Mouse (Mus musculus): ENCODE measurements at regions not wholly inside any gene's neighbourhood (a gene's known extent, or its start where the extent isn't known, plus 50 kb on each side); places are given as distances from the start of the nearest gene placed in this dataset.

GRCm38 (mm10) chr8:44786740-44787139 is 148.5 kb upstream of the Fat1 start:
- Histone ChIP-seq H3K4me3 (ENCODE audit: insufficient read depth, low read depth, low read length) (no peak overlapping the region), H3K4me1 (ENCODE audit: control insufficient read depth, insufficient read depth, low read length) (no peaks in the 10 kb centered on the region), H3K36me3 (ENCODE audit: control insufficient read depth, insufficient read depth, low read length) (no peaks in the 10 kb centered on the region), H3K27me3 (replicated peaks; ENCODE audit: control insufficient read depth, insufficient read depth, low read length) (no peaks in the 10 kb centered on the region), H3K27ac (ENCODE audit: insufficient read depth, low read depth, low read length) (no peak overlapping the region)
- whole genome bisulfite sequencing: 41% methylated on average over 5 of the region's 5 CpGs
- TF ChIP-seq POLR2A (IDR thresholded peaks at IDR 0.05; ENCODE audit: low read depth, low read length) (no peak), CTCF (conservative IDR thresholded peaks at IDR 0.05; ENCODE audit: insufficient read depth, insufficient read length, low read depth, low read length) (no peak)
- DNase-seq: no peak

- no peak overlapping the region for H3K4me3 ChIP-seq (ENCODE audit: insufficient read depth, low read depth, low read length)
- TF ChIP-seq POLR2A (IDR thresholded peaks at IDR 0.05; ENCODE audit: low read depth, low read length): no peak
- TF ChIP-seq CTCF (conservative IDR thresholded peaks at IDR 0.05; ENCODE audit: insufficient read depth, insufficient read length, low read depth, low read length): no peak
- WGBS: 82% methylated on average over 3 of the region's 3 CpGs
- no peak overlapping the region for H3K27ac ChIP-seq (ENCODE audit: insufficient read depth, low read depth, low read length)
- no peak for DNase-seq
- H3K36me3 ChIP-seq (ENCODE audit: control insufficient read depth, insufficient read depth, low read length): no peaks in the 10 kb centered on the region
- no peaks in the 10 kb centered on the region for H3K4me1 ChIP-seq (ENCODE audit: control insufficient read depth, insufficient read depth, low read length)
- H3K27me3 ChIP-seq (replicated peaks; ENCODE audit: control insufficient read depth, insufficient read depth, low read length): no peaks in the 10 kb centered on the region
Measured at GRCm38 (mm10) chr8:44788290-44788689, 147.0 kb upstream of the Fat1 start.

GRCm38 (mm10) chr8:44799513-44799912 is 135.7 kb upstream of the Fat1 start:
- Histone ChIP-seq H3K27ac (ENCODE audit: insufficient read depth, low read depth, low read length) (no peak overlapping the region), H3K27me3 (replicated peaks; ENCODE audit: control insufficient read depth, insufficient read depth, low read length) (no peaks in the 10 kb centered on the region), H3K4me3 (ENCODE audit: insufficient read depth, low read depth, low read length) (no peak overlapping the region), H3K4me1 (ENCODE audit: control insufficient read depth, insufficient read depth, low read length) (peaks cover 24% of the 10 kb centered on the region), H3K36me3 (ENCODE audit: control insufficient read depth, insufficient read depth, low read length) (no peaks in the 10 kb centered on the region)
- 74% methylated on average over 3 of the region's 3 CpGs for WGBS
- TF ChIP-seq POLR2A (IDR thresholded peaks at IDR 0.05; ENCODE audit: low read depth, low read length): no peak
- TF ChIP-seq CTCF (conservative IDR thresholded peaks at IDR 0.05; ENCODE audit: insufficient read depth, insufficient read length, low read depth, low read length): no peak
- DNase-seq: no peak

GRCm38 (mm10) chr8:44800827-44801273 is 134.4 kb upstream of the Fat1 start:
- WGBS: 8% methylated on average over 6 of the region's 6 CpGs
- no peak for TF ChIP-seq CTCF (conservative IDR thresholded peaks at IDR 0.05; ENCODE audit: insufficient read depth, insufficient read length, low read depth, low read length)
- Histone ChIP-seq H3K36me3 (ENCODE audit: control insufficient read depth, insufficient read depth, low read length) (no peaks in the 10 kb centered on the region), H3K27ac (ENCODE audit: insufficient read depth, low read depth, low read length) (peak overlapping the region; percentile 96), H3K4me3 (ENCODE audit: insufficient read depth, low read depth, low read length) (no peak overlapping the region), H3K27me3 (replicated peaks; ENCODE audit: control insufficient read depth, insufficient read depth, low read length) (no peaks in the 10 kb centered on the region), H3K4me1 (ENCODE audit: control insufficient read depth, insufficient read depth, low read length) (peaks cover 24% of the 10 kb centered on the region)
- DNase-seq: peak; percentile 92

GRCm38 (mm10) chr8:44801604-44802206 is 133.5 kb upstream of the Fat1 start:
- Histone ChIP-seq H3K4me3 (ENCODE audit: insufficient read depth, low read depth, low read length) (no peak overlapping the region), H3K27me3 (replicated peaks; ENCODE audit: control insufficient read depth, insufficient read depth, low read length) (no peaks in the 10 kb centered on the region), H3K36me3 (ENCODE audit: control insufficient read depth, insufficient read depth, low read length) (no peaks in the 10 kb centered on the region), H3K4me1 (ENCODE audit: control insufficient read depth, insufficient read depth, low read length) (peaks cover 24% of the 10 kb centered on the region), H3K27ac (ENCODE audit: insufficient read depth, low read depth, low read length) (peak overlapping the region; percentile 96)
- WGBS: 36% methylated on average over 6 of the region's 6 CpGs
- peak; percentile 47 for DNase-seq
- no peak for TF ChIP-seq POLR2A (IDR thresholded peaks at IDR 0.05; ENCODE audit: low read depth, low read length)
- no peak for TF ChIP-seq CTCF (conservative IDR thresholded peaks at IDR 0.05; ENCODE audit: insufficient read depth, insufficient read length, low read depth, low read length)

- DNase-seq: no peak
- 0 out of 2 replicates have a peak overlapping the region, but pooled peaks have one; percentile 96 for H3K27ac ChIP-seq (ENCODE audit: insufficient read depth, low read depth, low read length)
- H3K4me1 ChIP-seq (ENCODE audit: control insufficient read depth, insufficient read depth, low read length): peaks cover 24% of the 10 kb centered on the region
- no peak overlapping the region for H3K4me3 ChIP-seq (ENCODE audit: insufficient read depth, low read depth, low read length)
- no peaks in the 10 kb centered on the region for H3K36me3 ChIP-seq (ENCODE audit: control insufficient read depth, insufficient read depth, low read length)
- TF ChIP-seq CTCF (conservative IDR thresholded peaks at IDR 0.05; ENCODE audit: insufficient read depth, insufficient read length, low read depth, low read length): no peak
- TF ChIP-seq POLR2A (IDR thresholded peaks at IDR 0.05; ENCODE audit: low read depth, low read length): no peak
- WGBS: 45% methylated on average over 5 of the region's 5 CpGs
- H3K27me3 ChIP-seq (replicated peaks; ENCODE audit: control insufficient read depth, insufficient read depth, low read length): no peaks in the 10 kb centered on the region
Measured at GRCm38 (mm10) chr8:44802331-44802730, 132.9 kb upstream of the Fat1 start.

GRCm38 (mm10) chr8:44804414-44805178 is 130.7 kb upstream of the Fat1 start:
- WGBS: 69% methylated on average over 14 of the region's 14 CpGs
- H3K4me3 ChIP-seq (ENCODE audit: insufficient read depth, low read depth, low read length): no peak overlapping the region
- no peaks in the 10 kb centered on the region for H3K27me3 ChIP-seq (replicated peaks; ENCODE audit: control insufficient read depth, insufficient read depth, low read length)
- no peak overlapping the region for H3K27ac ChIP-seq (ENCODE audit: insufficient read depth, low read depth, low read length)
- DNase-seq: no peak
- TF ChIP-seq CTCF (conservative IDR thresholded peaks at IDR 0.05; ENCODE audit: insufficient read depth, insufficient read length, low read depth, low read length) (no peak), POLR2A (IDR thresholded peaks at IDR 0.05; ENCODE audit: low read depth, low read length) (no peak)
- peaks cover 17% of the 10 kb centered on the region for H3K4me1 ChIP-seq (ENCODE audit: control insufficient read depth, insufficient read depth, low read length)
- no peaks in the 10 kb centered on the region for H3K36me3 ChIP-seq (ENCODE audit: control insufficient read depth, insufficient read depth, low read length)

Data from kidney, adult 2 months (tissue).